Mouse (Mus musculus): ENCODE data around the gene Vmn1r213.

GRCm38 (mm10) chr13:22992178-22992700, 15.2 kb upstream of the Vmn1r213 start:
- no peak for TF ChIP-seq CTCF (IDR thresholded peaks at IDR 0.05; ENCODE audit: borderline replicate concordance, insufficient read depth, low read depth, low read length)
- no peak for TF ChIP-seq POLR2A (IDR thresholded peaks at IDR 0.05; ENCODE audit: borderline replicate concordance, insufficient read depth, low read length)
